Mouse (Mus musculus): Measurements from ENCODE around the gene Hyal6.

The Hyal6 gene

GRCm38 (mm10) chr6:24732945-24733344 is at the start of gene Hyal6:
Hyal6 (plus strand) TSS chr6:24733245.
- DNase-seq: no peak

- DNase-seq: no peak
Observed at GRCm38 (mm10) chr6:24687871-24688270, 45.2 kb upstream of the Hyal6 start.

GRCm38 (mm10) chr6:24694455-24695410 is 38.3 kb upstream of the Hyal6 start:
- no peak for DNase-seq

DNA sequence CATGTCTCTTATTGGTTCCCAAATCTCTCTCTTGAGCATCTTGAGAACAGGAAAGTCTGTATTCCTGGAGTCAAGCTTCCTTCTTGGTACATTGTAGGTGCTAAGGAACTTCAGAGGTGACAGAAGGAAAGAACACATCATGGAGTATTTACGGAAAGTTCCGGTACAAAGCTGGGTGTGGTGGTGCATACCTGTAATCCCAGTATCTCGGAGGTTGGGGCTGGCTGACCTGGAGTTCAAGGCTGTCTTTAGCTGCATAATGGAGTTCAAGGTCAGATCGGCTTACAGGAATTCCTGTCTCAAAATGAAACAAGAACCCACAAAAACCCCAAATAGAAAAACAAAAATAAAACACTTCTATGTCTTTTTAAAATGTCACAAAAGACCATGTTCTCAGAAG is 36.9 kb upstream of the Hyal6 start:
- DNase-seq: no peak

- DNase-seq: no peak
Observed at GRCm38 (mm10) chr6:24697216-24697615, 35.8 kb upstream of the Hyal6 start.

DNA sequence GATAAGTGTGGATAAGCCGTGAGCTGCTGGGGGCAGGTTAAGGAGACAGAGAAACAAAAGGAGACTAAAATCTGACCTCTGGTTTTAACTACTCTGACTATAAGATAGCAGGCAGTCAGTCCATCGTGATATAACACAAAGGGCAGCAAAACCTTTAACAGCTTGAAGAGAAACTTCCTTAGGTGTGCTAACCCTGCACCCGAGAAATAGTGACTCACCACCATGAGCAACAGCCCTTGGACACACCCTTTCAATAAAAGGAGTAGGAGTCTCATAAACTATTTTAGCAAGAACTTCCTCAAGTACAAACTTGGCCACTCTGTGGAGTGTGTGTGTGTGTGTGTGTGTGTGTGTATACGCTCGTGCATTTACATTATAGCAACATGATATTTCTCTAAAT is 26.0 kb upstream of the Hyal6 start:
- no peak for DNase-seq

DNA sequence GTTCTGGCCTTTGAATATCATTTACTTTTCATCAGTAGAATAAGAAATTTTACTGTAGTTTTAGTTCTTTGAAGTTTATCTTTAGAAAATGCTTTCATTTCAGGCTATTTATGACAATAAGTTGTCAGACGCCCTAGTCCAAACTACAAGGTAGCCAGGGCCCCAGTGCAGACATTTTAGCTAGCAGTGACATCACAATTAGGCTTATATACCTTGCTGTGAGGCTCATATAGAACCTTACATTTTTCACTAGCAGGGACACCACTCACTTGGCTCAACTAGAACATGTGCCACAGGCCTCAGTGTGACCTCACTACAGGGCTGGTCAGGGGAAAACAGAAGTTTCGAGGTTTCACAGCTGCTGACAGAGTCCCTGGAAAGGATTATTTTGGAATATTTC is 25.5 kb upstream of the Hyal6 start:
- DNase-seq: no peak

- peak; percentile 61 for DNase-seq
Observed at GRCm38 (mm10) chr6:24721317-24722099, 11.5 kb upstream of the Hyal6 start.

- DNase-seq: no peak
Observed at GRCm38 (mm10) chr6:24728130-24728529, 4.9 kb upstream of the Hyal6 start.

GRCm38 (mm10) chr6:24734565-24734964 is 1.5 kb downstream of the Hyal6 start:
- no peak for DNase-seq

- no peak for DNase-seq
Observed at GRCm38 (mm10) chr6:24748029-24748428, 15.0 kb downstream of the Hyal6 start, which contains the start of gene Hyal4. Hyal4 (plus strand) TSS chr6:24748329.

GRCm38 (mm10) chr6:24759281-24759680 is 26.2 kb downstream of the Hyal6 start:
- no peak for DNase-seq

DNA sequence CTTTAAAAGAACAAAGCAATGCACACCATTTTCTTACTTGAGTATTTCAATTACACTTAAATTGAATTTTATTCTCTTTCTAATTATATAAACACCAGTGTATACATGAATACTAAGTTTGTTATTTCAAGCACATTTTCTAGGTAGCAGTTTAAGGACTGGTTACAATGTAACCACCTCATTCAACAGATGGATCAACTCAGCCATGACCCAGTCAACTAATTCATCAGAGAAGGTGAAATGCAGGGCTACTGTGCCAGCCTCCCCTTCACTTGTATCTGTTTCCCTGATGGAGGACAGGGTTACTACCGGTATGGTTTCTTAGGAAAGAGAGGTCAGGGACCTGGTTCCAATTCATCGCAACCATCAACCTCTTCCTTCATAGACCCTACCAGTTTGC is 33.2 kb downstream of the Hyal6 start:
- DNase-seq: no peak

GRCm38 (mm10) chr6:24779182-24779581 is 46.1 kb downstream of the Hyal6 start:
- DNase-seq: no peak

DNA sequence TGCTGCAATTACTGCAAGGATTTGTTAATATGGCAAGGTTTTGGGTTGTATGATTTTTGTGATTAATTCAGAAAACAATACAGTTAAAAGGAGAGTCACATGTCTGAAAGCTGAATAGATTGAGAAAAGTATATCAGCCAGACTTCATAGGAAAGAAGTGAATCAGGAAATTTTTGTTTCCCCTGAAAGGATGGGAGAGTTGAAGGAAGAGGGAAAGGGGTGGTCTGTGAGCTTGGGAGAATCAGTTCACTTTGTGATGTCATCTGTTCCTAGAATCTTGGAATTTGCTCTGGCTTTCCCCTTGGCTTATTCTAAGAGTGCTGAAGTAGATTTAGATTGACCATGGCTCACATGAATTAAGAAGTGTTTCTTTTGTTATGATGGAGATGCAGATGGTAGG is 57.8 kb downstream of the Hyal6 start, which contains the start of gene Spam1:
TSS of gene Spam1 (plus strand) at position 301 of the 400 bp plus-strand sequence.
- no peak for DNase-seq
